In genomic region chr9:67611676-67612075, GRCm38 (mm10) we compare ENCODE assay signal across 29 mouse cellular contexts. TPM values are rescaled to one million over a fixed set of nuclear protein-coding genes. Genes with fewer than 3 reads are reported as not detected.
DNase-seq lines count a peak whose midpoint lies in the region; ATAC-seq and TF ChIP-seq lines count a peak whose summit lies in the region.
"Had no signal": no experiment of that assay in that cellular context is flagged by ENCODE, and none has a peak within 500 bp of the region (broad histone marks: within the 10 kb centered on the region; RNA-seq: fewer than 3 reads in every experiment).

No protein-coding gene starts in this region.

- peak; percentile 59 for DNase-seq in kidney, adult 2 months
- peak; percentile 50 to 60 for DNase-seq in kidney, postnatal 36 days
- DNase-seq in kidney, adult 11 months, result no peak
- DNase-seq in embryonic facial prominence, embryonic 10.5 days (ENCODE audit: low spot score), result no peak
- DNase-seq in yolk sac, embryonic 10.5 days (ENCODE audit: low spot score), result peak; percentile 32
- no peak for DNase-seq in heart, adult 8-10 months (ENCODE audit: low spot score)
- no peak for DNase-seq in neural tube, embryonic 10.5 days (ENCODE audit: extremely low spot score, low spot score)
- DNase-seq: cerebellum, adult 11 months; cerebellum, adult 9-10 months; gastrocnemius, postnatal 36 days; heart, adult 2 months; heart, postnatal 10 days; liver, postnatal 0 days; lung, postnatal 36 days; right cerebral cortex, postnatal 4 days; thymus, adult 2 months; thymus, postnatal 36 days had no signal

- ATAC-seq in kidney, embryonic 16.5 days (ENCODE audit: low FRiP score, low TSS enrichment), result no peak
- ATAC-seq: forebrain, embryonic 14.5 days; hindbrain, embryonic 16.5 days; liver, embryonic 12.5 days; liver, postnatal 0 days; midbrain, embryonic 16.5 days had no signal

- TF ChIP-seq CTCF in kidney, adult 2 months (conservative IDR thresholded peaks at IDR 0.05; ENCODE audit: insufficient read depth, insufficient read length, low read depth, low read length), result no peak

- no peaks in the 10 kb centered on the region for H3K9me3 ChIP-seq in kidney, embryonic 16.5 days (ENCODE audit: low read length)
- no peaks in the 10 kb centered on the region for H3K9me3 ChIP-seq in embryonic facial prominence, embryonic 10.5 days
- H3K9me3 ChIP-seq: G1E; heart, embryonic 13.5 days; liver, embryonic 12.5 days; neural tube, embryonic 13.5 days had no signal

- no peaks in the 10 kb centered on the region for H3K27me3 ChIP-seq in kidney, adult 2 months (replicated peaks; ENCODE audit: control insufficient read depth, insufficient read depth, low read length)
- no peaks in the 10 kb centered on the region for H3K27me3 ChIP-seq in kidney, embryonic 16.5 days (ENCODE audit: insufficient read depth, low read length)
- H3K27me3 ChIP-seq in embryonic facial prominence, embryonic 10.5 days (replicated peaks; ENCODE audit: low read depth, poor library complexity, severe bottlenecking), result no peaks in the 10 kb centered on the region
- H3K27me3 ChIP-seq: heart, embryonic 13.5 days; neural tube, embryonic 13.5 days; Patski had no signal

- peaks cover 29% of the 10 kb centered on the region for H3K4me1 ChIP-seq in kidney, adult 2 months (ENCODE audit: control insufficient read depth, insufficient read depth, low read length)
- peaks cover 9% of the 10 kb centered on the region for H3K4me1 ChIP-seq in kidney, embryonic 16.5 days (ENCODE audit: insufficient read depth, low read length)
- peaks cover 56% of the 10 kb centered on the region for H3K4me1 ChIP-seq in embryonic facial prominence, embryonic 10.5 days
- H3K4me1 ChIP-seq: liver, embryonic 12.5 days had no signal

- H3K4me2 ChIP-seq in kidney, embryonic 16.5 days (replicated peaks; ENCODE audit: low read depth, low read length), result no peak overlapping the region
- H3K4me2 ChIP-seq: heart, embryonic 13.5 days; liver, embryonic 12.5 days; midbrain, embryonic 11.5 days; neural tube, embryonic 13.5 days had no signal

- no peak overlapping the region for H3K9ac ChIP-seq in kidney, embryonic 16.5 days (replicated peaks; ENCODE audit: low read length)
- H3K9ac ChIP-seq: heart, embryonic 13.5 days; liver, embryonic 12.5 days; liver, postnatal 0 days; neural tube, embryonic 13.5 days had no signal

- no peak overlapping the region for H3K4me3 ChIP-seq in kidney, adult 2 months (ENCODE audit: insufficient read depth, low read depth, low read length)
- no peak overlapping the region for H3K4me3 ChIP-seq in kidney, embryonic 16.5 days (ENCODE audit: low read length)
- H3K4me3 ChIP-seq in embryonic facial prominence, embryonic 10.5 days, result no peak overlapping the region
- H3K4me3 ChIP-seq: heart, adult 2 months; heart, embryonic 13.5 days; liver, embryonic 12.5 days; neural tube, embryonic 13.5 days had no signal

- no peaks in the 10 kb centered on the region for H3K36me3 ChIP-seq in kidney, adult 2 months (ENCODE audit: control insufficient read depth, insufficient read depth, low read length)
- no peaks in the 10 kb centered on the region for H3K36me3 ChIP-seq in kidney, embryonic 16.5 days (ENCODE audit: insufficient read depth, low read length)
- H3K36me3 ChIP-seq in embryonic facial prominence, embryonic 10.5 days (replicated peaks), result no peaks in the 10 kb centered on the region; the same call in 1 of the 2 replicates
- H3K36me3 ChIP-seq: G1E; heart, embryonic 13.5 days; liver, embryonic 12.5 days; neural tube, embryonic 13.5 days had no signal

- TF ChIP-seq POLR2A in kidney, adult 2 months (IDR thresholded peaks at IDR 0.05; ENCODE audit: low read depth, low read length), result no peak

- peak overlapping the region; percentile 32 for H3K27ac ChIP-seq in kidney, adult 2 months (ENCODE audit: insufficient read depth, low read depth, low read length)
- H3K27ac ChIP-seq in kidney, embryonic 16.5 days (ENCODE audit: low read length), result no peak overlapping the region
- H3K27ac ChIP-seq in embryonic facial prominence, embryonic 10.5 days (replicated peaks), result peak overlapping the region; percentile 54
- H3K27ac ChIP-seq: heart, adult 2 months; heart, embryonic 13.5 days; kidney, postnatal 0 days; liver, embryonic 12.5 days; neural tube, embryonic 13.5 days; stomach, postnatal 0 days had no signal

- 35% methylated on average over 6 of the region's 6 CpGs for WGBS in kidney, adult 2 months
- 87% methylated on average over 6 of the region's 6 CpGs for WGBS in kidney, embryonic 16.5 days
- WGBS in embryonic facial prominence, embryonic 10.5 days, result 80% methylated on average over 6 of the region's 6 CpGs

RNA-seq across cellular contexts. Expression of gene Tln2, which starts 52.2 kb away (rescaled TPM):
- polyA plus RNA-seq in kidney, adult 2 months (2012; rRNA removed), result 113 and 129 TPM in 2 replicates
- polyA plus RNA-seq in kidney, embryonic 16.5 days (2015; fragmentation: Nextera tagmentation; extraction: Ambion mirVana), result 18.9 and 19.1 TPM in 2 replicates
- 36.2 and 40.7 TPM in 2 replicates for polyA plus RNA-seq in embryonic facial prominence, embryonic 10.5 days (2016; fragmentation: Nextera tagmentation; extraction: Ambion mirVana)
- total RNA-seq in heart, adult 8-10 months (2022), result 10 to 100 TPM; 71.6 to 87.1 (median 76.7) TPM

Comparison
In these comparisons a context has a peak if more than half of its experiments do, and no peak if none do; other contexts are left out.
1. DNase-seq: peak in kidney, adult 2 months (single experiment), kidney, postnatal 36 days (2 of 2) and yolk sac, embryonic 10.5 days (single experiment); none in kidney, adult 11 months (single experiment), embryonic facial prominence, embryonic 10.5 days (single experiment), heart, adult 8-10 months (single experiment) and neural tube, embryonic 10.5 days (single experiment).